Mouse (Mus musculus): ENCODE measurements around the gene Ksr2.
"Not testable (repeated sequence)": the region's sequence is repeated elsewhere in the genome, so short reads cannot be mapped to it uniquely, and the experiment has no call there.

The Ksr2 gene

GRCm38 (mm10) chr5:117409369-117409768 lies 4.4 kb upstream of the Ksr2 start:
- no peak for DNase-seq

- DNase-seq, result no peak
Measured at GRCm38 (mm10) chr5:117414611-117415010, 811 bp downstream of the Ksr2 start.

- no peak for DNase-seq
Measured at GRCm38 (mm10) chr5:117415011-117415912, 1.5 kb downstream of the Ksr2 start.

GRCm38 (mm10) chr5:117417442-117417841 lies 3.6 kb downstream of the Ksr2 start:
- DNase-seq, result no peak

GRCm38 (mm10) chr5:117433501-117433900 lies 19.7 kb downstream of the Ksr2 start:
- DNase-seq, result not testable (repeated sequence)

GRCm38 (mm10) chr5:117440261-117440660 lies 26.5 kb downstream of the Ksr2 start:
- no peak for DNase-seq

GRCm38 (mm10) chr5:117441242-117441842 lies 27.5 kb downstream of the Ksr2 start:
- no peak for DNase-seq

- no peak for DNase-seq
Measured at GRCm38 (mm10) chr5:117442157-117442765, 28.5 kb downstream of the Ksr2 start.

- no peak for DNase-seq
Measured at GRCm38 (mm10) chr5:117443141-117443540, 29.3 kb downstream of the Ksr2 start.

- no peak for DNase-seq
Measured at GRCm38 (mm10) chr5:117443902-117444301, 30.1 kb downstream of the Ksr2 start.

- DNase-seq, result no peak
Measured at GRCm38 (mm10) chr5:117447698-117448097, 33.9 kb downstream of the Ksr2 start.

- DNase-seq, result no peak
Measured at GRCm38 (mm10) chr5:117452013-117452412, 38.2 kb downstream of the Ksr2 start.

- no peak for DNase-seq
Measured at GRCm38 (mm10) chr5:117455546-117455945, 41.7 kb downstream of the Ksr2 start.

GRCm38 (mm10) chr5:117457121-117457520 lies 43.3 kb downstream of the Ksr2 start:
- no peak for DNase-seq

GRCm38 (mm10) chr5:117457583-117457982 lies 43.8 kb downstream of the Ksr2 start:
- DNase-seq, result no peak

- DNase-seq, result no peak
Measured at GRCm38 (mm10) chr5:117458899-117459298, 45.1 kb downstream of the Ksr2 start.

GRCm38 (mm10) chr5:117460261-117460660 lies 46.5 kb downstream of the Ksr2 start:
- DNase-seq, result no peak

- DNase-seq, result no peak
Measured at GRCm38 (mm10) chr5:117467052-117467451, 53.3 kb downstream of the Ksr2 start.

- no peak for DNase-seq
Measured at GRCm38 (mm10) chr5:117468961-117469360, 55.2 kb downstream of the Ksr2 start.

- DNase-seq, result no peak
Measured at GRCm38 (mm10) chr5:117469572-117469971, 55.8 kb downstream of the Ksr2 start.

- no peak for DNase-seq
Measured at GRCm38 (mm10) chr5:117481162-117481561, 67.4 kb downstream of the Ksr2 start.

- DNase-seq, result no peak
Measured at GRCm38 (mm10) chr5:117481586-117481985, 67.8 kb downstream of the Ksr2 start.

- DNase-seq, result no peak
Measured at GRCm38 (mm10) chr5:117482013-117482412, 68.2 kb downstream of the Ksr2 start.

- DNase-seq, result no peak
Measured at GRCm38 (mm10) chr5:117485411-117485810, 71.6 kb downstream of the Ksr2 start.

All from lung, postnatal 10 days (tissue).